Mouse (Mus musculus) myocyte (in vitro differentiated cells): ENCODE data around the gene Rgs14. TPM values are rescaled to one million over a fixed set of nuclear protein-coding genes. Genes with fewer than 3 reads are reported as not detected.

ENCODE experiments used
- H3K27me3 ChIP-seq: one replicate; pipeline ENCODE4 v1.6.1; 2011; ENCODE audit not compliant: control insufficient read depth, insufficient read depth, insufficient read length
- H3K36me3 ChIP-seq: one replicate; pipeline ENCODE4 v1.6.1; 2011; ENCODE audit not compliant: control insufficient read depth, insufficient read depth
- H3K4me2 ChIP-seq: one replicate; pipeline ENCODE4 v1.6.1; 2011; ENCODE audit warnings: low read depth, control low read depth
- H3K4me3 ChIP-seq: one replicate; pipeline ENCODE4 v1.5.1; 2011; ENCODE audit warnings: mild to moderate bottlenecking, control low read depth, moderate library complexity
- H3K79me2 ChIP-seq: one replicate; pipeline ENCODE4 v1.6.1; 2011; ENCODE audit not compliant: control insufficient read depth, insufficient read depth
- H3ac ChIP-seq: one replicate; pipeline ENCODE4 v1.6.1; 2011; ENCODE audit not compliant: control insufficient read depth, insufficient read length
- CEBPB ChIP-seq: IDR thresholded peaks from 2 replicates; pipeline ENCODE4 v1.6.1; 2011; ENCODE audit warnings: mild to moderate bottlenecking, moderate library complexity; ENCODE audit not compliant: poor library complexity, insufficient read depth, severe bottlenecking
- E2F4 ChIP-seq: IDR thresholded peaks from one replicate; pipeline ENCODE4 v1.6.1; 2011; ENCODE audit warnings: mild to moderate bottlenecking, control low read depth, moderate library complexity; ENCODE audit not compliant: insufficient read depth
- MAX ChIP-seq: IDR thresholded peaks from one replicate; pipeline ENCODE4 v1.6.1; 2011; ENCODE audit warnings: low read depth, mild to moderate bottlenecking, control low read depth
- MYOD1 ChIP-seq, 3 experiments: IDR thresholded peaks; one replicate each; pipeline ENCODE4 v1.6.1; 2011; ENCODE audit warnings: control low read depth in 2 of 3, low read depth in 2 of 3, mild to moderate bottlenecking in 2 of 3, moderate library complexity in 1 of 3; ENCODE audit not compliant: insufficient read length in 2 of 3, control insufficient read depth in 1 of 3
- MYOG ChIP-seq, 3 experiments: IDR thresholded peaks; one replicate each; pipeline ENCODE4 v1.6.1; 2011; ENCODE audit warnings: control low read depth in 2 of 3, low read depth in 2 of 3, mild to moderate bottlenecking in 2 of 3; ENCODE audit not compliant: insufficient read length in 2 of 3, control insufficient read depth in 1 of 3, insufficient read depth in 1 of 3
- POLR2A ChIP-seq: IDR thresholded peaks from one replicate; pipeline ENCODE4 v1.6.1; 2011; ENCODE audit warnings: low read depth, mild to moderate bottlenecking, control low read depth, moderate library complexity; ENCODE audit not compliant: insufficient read length
- POLR2AphosphoS2 ChIP-seq: IDR thresholded peaks from one replicate; pipeline ENCODE4 v1.6.1; 2011; ENCODE audit warnings: low read depth, control low read depth; ENCODE audit not compliant: insufficient read length
- REST ChIP-seq: IDR thresholded peaks from one replicate; pipeline ENCODE4 v1.6.1; 2011; ENCODE audit warnings: mild to moderate bottlenecking, control low read depth, moderate library complexity; ENCODE audit not compliant: insufficient read depth, insufficient read length
- SRF ChIP-seq: IDR thresholded peaks from one replicate; pipeline ENCODE4 v1.6.1; 2011; ENCODE audit warnings: low read depth; ENCODE audit not compliant: control insufficient read depth, insufficient read length
- TCF12 ChIP-seq: IDR thresholded peaks from one replicate; pipeline ENCODE4 v1.6.1; 2011; ENCODE audit warnings: mild to moderate bottlenecking, control low read depth; ENCODE audit not compliant: poor library complexity, insufficient read depth, severe bottlenecking
- TCF3 ChIP-seq: IDR thresholded peaks from one replicate; pipeline ENCODE4 v1.6.1; 2011; ENCODE audit warnings: low read depth, control low read depth; ENCODE audit not compliant: insufficient read length
- USF1 ChIP-seq: IDR thresholded peaks from one replicate; pipeline ENCODE4 v1.6.1; 2011; ENCODE audit warnings: low read depth, mild to moderate bottlenecking, control low read depth, moderate library complexity
- polyA plus RNA-seq: library from polyadenylated mRNA; unstranded; fragments of >200 nt; fragmentation: generic; extraction: Trizol; gene quantifications from one replicate; pipeline ENCODE4 v1.2.1, GENCODE M21; 2012; ENCODE audit warnings: missing spikeins

Gene Rgs14
- polyA plus RNA-seq, 1 experiment: 2.3 TPM

- H3K4me2 ChIP-seq: peak overlapping the region; percentile 10
- H3ac ChIP-seq: no peak overlapping the region
- no peak for TF ChIP-seq E2F4
- TF ChIP-seq MYOD1 (IDR thresholded peaks at IDR 0.05; ENCODE audit: control insufficient read depth in 1 of 3, insufficient read length in 2 of 3, low read depth in 2 of 3): no peak
- TF ChIP-seq CEBPB: no peak
- no peak for TF ChIP-seq REST
- TF ChIP-seq MAX: no peak
- TF ChIP-seq POLR2AphosphoS2: no peak
- TF ChIP-seq USF1: no peak
- no peak for TF ChIP-seq POLR2A
- TF ChIP-seq MYOG (IDR thresholded peaks at IDR 0.05; ENCODE audit: control insufficient read depth in 1 of 3, insufficient read depth in 1 of 3, insufficient read length in 2 of 3, low read depth in 2 of 3): no peak
- TF ChIP-seq TCF3: no peak
- no peak for TF ChIP-seq SRF
- no peak for TF ChIP-seq TCF12
- no peak overlapping the region for H3K4me3 ChIP-seq
- H3K27me3 ChIP-seq: no peaks in the 10 kb centered on the region
- no peaks in the 10 kb centered on the region for H3K79me2 ChIP-seq
- no peaks in the 10 kb centered on the region for H3K36me3 ChIP-seq
Observed at GRCm38 (mm10) chr13:55337341-55337975, 32.1 kb upstream of the Rgs14 start.

GRCm38 (mm10) chr13:55338131-55339054 lies 31.1 kb upstream of the Rgs14 start:
- no peak overlapping the region for H3ac ChIP-seq
- no peaks in the 10 kb centered on the region for H3K79me2 ChIP-seq
- TF ChIP-seq USF1: no peak
- no peak for TF ChIP-seq MYOG (IDR thresholded peaks at IDR 0.05; ENCODE audit: control insufficient read depth in 1 of 3, insufficient read depth in 1 of 3, insufficient read length in 2 of 3, low read depth in 2 of 3)
- TF ChIP-seq MYOD1 (IDR thresholded peaks at IDR 0.05; ENCODE audit: control insufficient read depth in 1 of 3, insufficient read length in 2 of 3, low read depth in 2 of 3): no peak
- no peak for TF ChIP-seq CEBPB
- no peak for TF ChIP-seq MAX
- no peak for TF ChIP-seq REST
- TF ChIP-seq E2F4: no peak
- no peak for TF ChIP-seq TCF3
- TF ChIP-seq POLR2A: no peak
- no peak for TF ChIP-seq POLR2AphosphoS2
- no peak overlapping the region for H3K4me2 ChIP-seq
- H3K36me3 ChIP-seq: no peaks in the 10 kb centered on the region
- H3K4me3 ChIP-seq: no peak overlapping the region
- H3K27me3 ChIP-seq: no peaks in the 10 kb centered on the region

GRCm38 (mm10) chr13:55339259-55339658 lies 30.3 kb upstream of the Rgs14 start:
- no peak overlapping the region for H3K4me3 ChIP-seq
- H3K4me2 ChIP-seq: no peak overlapping the region
- no peak overlapping the region for H3ac ChIP-seq
- H3K79me2 ChIP-seq: no peaks in the 10 kb centered on the region
- H3K27me3 ChIP-seq: no peaks in the 10 kb centered on the region
- TF ChIP-seq USF1: peak; percentile 41
- TF ChIP-seq MYOG (IDR thresholded peaks at IDR 0.05; ENCODE audit: control insufficient read depth in 1 of 3, insufficient read depth in 1 of 3, insufficient read length in 2 of 3, low read depth in 2 of 3): no peak
- no peak for TF ChIP-seq SRF
- no peak for TF ChIP-seq MAX
- no peak for TF ChIP-seq E2F4
- TF ChIP-seq TCF3: no peak
- TF ChIP-seq MYOD1 (IDR thresholded peaks at IDR 0.05; ENCODE audit: control insufficient read depth in 1 of 3, insufficient read length in 2 of 3, low read depth in 2 of 3): no peak
- H3K36me3 ChIP-seq: no peaks in the 10 kb centered on the region

GRCm38 (mm10) chr13:55342469-55342868 lies 27.1 kb upstream of the Rgs14 start:
- H3K27me3 ChIP-seq: no peaks in the 10 kb centered on the region
- no peaks in the 10 kb centered on the region for H3K79me2 ChIP-seq
- peaks cover 17% of the 10 kb centered on the region for H3K36me3 ChIP-seq
- H3K4me3 ChIP-seq: no peak overlapping the region
- TF ChIP-seq USF1 (no peak), POLR2AphosphoS2 (peak; percentile 63)
- H3K4me2 ChIP-seq: no peak overlapping the region
- H3ac ChIP-seq: no peak overlapping the region

GRCm38 (mm10) chr13:55344286-55344685 lies 25.2 kb upstream of the Rgs14 start:
- TF ChIP-seq SRF (no peak), MAX (no peak), E2F4 (no peak), TCF12 (no peak), TCF3 (no peak), CEBPB (no peak), MYOD1 (IDR thresholded peaks at IDR 0.05; ENCODE audit: control insufficient read depth in 1 of 3, insufficient read length in 2 of 3, low read depth in 2 of 3) (no peak), USF1 (no peak)

More at GRCm38 (mm10) chr13:55344286-55344685, 25.2 kb upstream of the Rgs14 start:
- Histone ChIP-seq H3ac (no peak overlapping the region), H3K4me3 (no peak overlapping the region), H3K79me2 (no peaks in the 10 kb centered on the region), H3K36me3 (peaks cover 27% of the 10 kb centered on the region), H3K4me2 (no peak overlapping the region), H3K27me3 (no peaks in the 10 kb centered on the region)
